Mouse (Mus musculus): ENCODE data around the gene Bloc1s5. TPM values are rescaled to one million over a fixed set of nuclear protein-coding genes. Genes with fewer than 3 reads are reported as not detected.

The Bloc1s5 gene
- polyA plus RNA-seq (2014; fragmentation: Illumina TruSeq; extraction: RNeasy Lipid Tissue Mini Kit (QIAGEN cat#74804); ENCODE audit: low read depth, low replicate concordance) = 8.8 TPM

DNA sequence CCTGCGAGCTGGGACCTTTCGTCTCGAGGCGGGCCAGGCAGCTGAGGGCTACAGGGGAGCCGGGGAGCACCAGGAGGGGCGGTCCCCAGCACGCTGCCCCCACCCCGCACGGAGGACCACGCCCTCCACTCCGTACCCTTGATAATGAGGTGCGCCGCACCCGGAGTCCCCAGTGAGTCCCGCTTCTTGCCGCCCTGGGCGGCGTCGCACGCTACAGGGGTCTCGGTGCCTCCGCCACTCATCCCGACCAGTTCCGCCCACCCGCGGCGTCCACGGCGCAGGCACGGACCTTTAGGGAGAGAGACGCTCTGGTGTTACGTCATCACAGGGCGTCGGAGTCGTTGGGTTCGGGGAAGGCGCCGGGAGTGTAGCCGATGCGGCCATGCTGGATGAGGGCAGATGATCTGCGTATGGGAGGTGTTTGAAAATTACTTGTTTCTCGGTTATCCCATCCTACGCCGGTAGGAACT, at the start of gene Bloc1s5:
Gene Bloc1s5, minus strand, starts transcription at position 310 of the 470 bp plus-strand sequence.

DNA sequence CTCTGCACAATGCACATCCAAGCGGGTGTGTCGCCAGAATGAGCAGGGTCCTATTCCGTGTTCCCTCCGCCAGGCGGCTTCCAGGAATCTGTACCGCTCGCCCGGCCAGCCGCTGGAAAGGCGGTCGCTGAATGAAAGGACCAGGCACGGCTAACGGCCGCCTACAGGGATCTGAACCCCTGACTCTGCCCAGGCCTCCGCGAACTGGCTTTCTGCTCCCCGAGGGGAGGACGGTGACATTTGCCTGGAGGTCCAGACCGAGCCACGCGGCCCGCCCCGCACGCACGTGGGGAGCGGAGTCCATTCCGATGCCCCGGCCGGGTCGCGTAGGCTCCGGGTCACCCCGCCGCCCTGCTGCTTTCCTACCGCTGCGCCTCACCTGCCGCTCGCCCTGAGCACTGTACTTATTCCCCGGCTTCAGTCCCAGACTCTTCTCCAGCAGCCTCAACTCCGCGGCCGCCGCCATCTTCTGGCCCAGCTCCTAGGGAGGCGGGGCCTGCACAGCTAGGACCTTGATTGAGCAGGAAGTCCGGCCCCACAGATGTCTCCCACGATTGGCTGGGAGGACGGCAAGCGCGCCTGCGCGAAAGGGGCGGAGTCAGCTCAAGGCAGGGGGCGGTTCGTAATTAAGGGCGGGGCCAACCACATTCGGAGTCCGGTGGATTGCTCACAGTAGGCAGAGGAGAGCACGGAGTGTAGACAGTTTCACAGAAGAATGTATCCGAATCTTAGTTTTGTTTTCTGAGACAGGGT, 23.8 kb upstream of the Bloc1s5 start, which contains the start of gene Eef1e1:
Gene Eef1e1, minus strand, starts transcription at position 531 of the 753 bp plus-strand sequence.

Other genes starting within 250 kb of the Bloc1s5 start
- 39.4 TPM for gene Txndc5, start 106.3 kb downstream of the Bloc1s5 start, polyA plus RNA-seq (2014; fragmentation: Illumina TruSeq; extraction: RNeasy Lipid Tissue Mini Kit (QIAGEN cat#74804); ENCODE audit: low read depth, low replicate concordance)
- gene Eef1e1, start 23.9 kb upstream of the Bloc1s5 start, polyA plus RNA-seq (2014; fragmentation: Illumina TruSeq; extraction: RNeasy Lipid Tissue Mini Kit (QIAGEN cat#74804); ENCODE audit: low read depth, low replicate concordance) = 51.7 TPM

Data from adrenal gland, adult 10 weeks (tissue).